Mouse (Mus musculus) left cerebral cortex, adult 11 months (tissue): ENCODE results near the gene Kcna5.

Experiments
- DNase-seq: peaks from one replicate; pipeline ENCODE4 v3.0.0; 2022; ENCODE audit warnings: low spot score

The Kcna5 gene

GRCm38 (mm10) chr6:126535911-126536270, 679 bp upstream of the Kcna5 start:
- no peak for DNase-seq

- DNase-seq, result no peak
Observed at GRCm38 (mm10) chr6:126534531-126535207, 543 bp downstream of the Kcna5 start.

- no peak for DNase-seq
Observed at GRCm38 (mm10) chr6:126531306-126531705, 3.9 kb downstream of the Kcna5 start.

GRCm38 (mm10) chr6:126530019-126530418, 5.2 kb downstream of the Kcna5 start:
- no peak for DNase-seq

GRCm38 (mm10) chr6:126514720-126515119, 20.5 kb downstream of the Kcna5 start:
- DNase-seq, result no peak

GRCm38 (mm10) chr6:126513714-126514248, 21.4 kb downstream of the Kcna5 start:
- DNase-seq, result no peak

- DNase-seq, result no peak
Observed at GRCm38 (mm10) chr6:126513154-126513553, 22.1 kb downstream of the Kcna5 start.

- DNase-seq, result no peak
Observed at GRCm38 (mm10) chr6:126508671-126509070, 26.5 kb downstream of the Kcna5 start.

GRCm38 (mm10) chr6:126503920-126504319, 31.3 kb downstream of the Kcna5 start:
- no peak for DNase-seq

GRCm38 (mm10) chr6:126502691-126503301, 32.4 kb downstream of the Kcna5 start:
- no peak for DNase-seq

GRCm38 (mm10) chr6:126500985-126501384, 34.2 kb downstream of the Kcna5 start:
- no peak for DNase-seq

GRCm38 (mm10) chr6:126500088-126500487, 35.1 kb downstream of the Kcna5 start:
- DNase-seq, result peak; percentile 69

GRCm38 (mm10) chr6:126497878-126498277, 37.3 kb downstream of the Kcna5 start:
- DNase-seq, result no peak

- DNase-seq, result no peak
Observed at GRCm38 (mm10) chr6:126497173-126497839, 37.9 kb downstream of the Kcna5 start.

GRCm38 (mm10) chr6:126487136-126487535, 48.1 kb downstream of the Kcna5 start:
- no peak for DNase-seq

GRCm38 (mm10) chr6:126484887-126485286, 50.3 kb downstream of the Kcna5 start:
- DNase-seq, result no peak

- DNase-seq, result no peak
Observed at GRCm38 (mm10) chr6:126483264-126483867, 51.8 kb downstream of the Kcna5 start.
